20 mouse cellular contexts compared by ENCODE assay signal in genomic region chr11:117982426-117982825, GRCm38 (mm10). TPM values are rescaled to one million over a fixed set of nuclear protein-coding genes. Genes with fewer than 3 reads are reported as not detected.
DNase-seq lines count a peak whose midpoint lies in the region; ATAC-seq and TF ChIP-seq lines count a peak whose summit lies in the region.
"Had no signal": no experiment of that assay in that cellular context is flagged by ENCODE, and none has a peak within 500 bp of the region (broad histone marks: within the 10 kb centered on the region; RNA-seq: fewer than 3 reads in every experiment).

No protein-coding gene starts in this region.

- no peak for TF ChIP-seq POLR2A in liver, adult 2 months (IDR thresholded peaks at IDR 0.05; ENCODE audit: extremely low read depth, insufficient read depth, low read length)

- H3K36me3 ChIP-seq in liver, adult 2 months (ENCODE audit: control insufficient read depth, insufficient read depth, low read length), result no peaks in the 10 kb centered on the region
- no peaks in the 10 kb centered on the region for H3K36me3 ChIP-seq in liver, embryonic 12.5 days
- H3K36me3 ChIP-seq: embryonic facial prominence, embryonic 12.5 days; forebrain, embryonic 12.5 days; hindbrain, embryonic 13.5 days; limb, embryonic 13.5 days; midbrain, embryonic 15.5 days; neural tube, embryonic 12.5 days had no signal

- WGBS in liver, adult 2 months, result 81% methylated on average over 5 of the region's 5 CpGs
- WGBS in liver, embryonic 12.5 days (ENCODE audit: insufficient replicate concordance), result 45% methylated on average over 5 of the region's 5 CpGs

- ATAC-seq in liver, embryonic 12.5 days, result no peak
- ATAC-seq: inflammation-experienced regulatory T-cells, adult 6 months; midbrain, embryonic 15.5 days had no signal

- no peaks in the 10 kb centered on the region for H3K27me3 ChIP-seq in liver, adult 2 months (ENCODE audit: control insufficient read depth, insufficient read depth, low read length)
- H3K27me3 ChIP-seq in liver, embryonic 12.5 days (replicated peaks), result peaks cover 11% of the 10 kb centered on the region; the same call in 1 of the 2 replicates
- H3K27me3 ChIP-seq: embryonic facial prominence, embryonic 12.5 days; hindbrain, embryonic 13.5 days; midbrain, embryonic 15.5 days; neural tube, embryonic 12.5 days had no signal

- peaks cover 5% of the 10 kb centered on the region; the same call in 1 of the 2 replicates for H3K4me1 ChIP-seq in liver, adult 2 months (ENCODE audit: control insufficient read depth, insufficient read depth, low read length)
- H3K4me1 ChIP-seq in liver, embryonic 12.5 days, result peaks cover 12% of the 10 kb centered on the region

- no peak overlapping the region for H3K9ac ChIP-seq in liver, adult 2 months (ENCODE audit: low read depth, low read length)
- H3K9ac ChIP-seq in liver, embryonic 12.5 days, result no peak overlapping the region
- H3K9ac ChIP-seq: embryonic facial prominence, embryonic 12.5 days; forebrain, embryonic 12.5 days; hindbrain, embryonic 13.5 days; limb, embryonic 13.5 days; liver, embryonic 14.5 days; midbrain, embryonic 15.5 days; neural tube, embryonic 12.5 days had no signal

- 0 out of 2 replicates have a peak overlapping the region, but pooled peaks have one; percentile 8 for H3K27ac ChIP-seq in liver, adult 2 months (replicated peaks; ENCODE audit: insufficient read depth, low read depth, low read length)
- no peak overlapping the region for H3K27ac ChIP-seq in liver, embryonic 12.5 days
- H3K27ac ChIP-seq: embryonic facial prominence, embryonic 12.5 days; forebrain, embryonic 12.5 days; gastrocnemius, adult 2 months; hindbrain, embryonic 13.5 days; kidney, postnatal 0 days; limb, embryonic 13.5 days; liver, embryonic 14.5 days; midbrain, embryonic 15.5 days; neural tube, embryonic 12.5 days had no signal

- no peak overlapping the region for H3K4me2 ChIP-seq in liver, embryonic 12.5 days
- H3K4me2 ChIP-seq: embryonic facial prominence, embryonic 12.5 days; forebrain, embryonic 12.5 days; hindbrain, embryonic 13.5 days; limb, embryonic 13.5 days; midbrain, embryonic 15.5 days; neural tube, embryonic 12.5 days had no signal

- no peak for TF ChIP-seq CTCF in liver, adult 2 months (IDR thresholded peaks at IDR 0.05; ENCODE audit: low read depth, low read length)

- no peaks in the 10 kb centered on the region for H3K9me3 ChIP-seq in liver, embryonic 12.5 days (replicated peaks)
- H3K9me3 ChIP-seq: embryonic facial prominence, embryonic 12.5 days; forebrain, embryonic 12.5 days; hindbrain, embryonic 13.5 days; limb, embryonic 13.5 days; midbrain, embryonic 15.5 days; neural tube, embryonic 12.5 days had no signal

- DNase-seq in adrenal gland, postnatal 14 days, result peak; percentile 61
- DNase-seq in adrenal gland, adult 18-20 months (ENCODE audit: low spot score in 2 of 2), result no peak
- no peak for DNase-seq in liver, adult 2 months (ENCODE audit: extremely low read depth, low read depth, low spot score)
- peak; percentile 40 to 72 for DNase-seq in kidney, postnatal 25 days
- DNase-seq in embryo, embryonic 11 days, result no peak
- DNase-seq in thymus, postnatal 14 days, result no peak
- DNase-seq: cerebellum, adult 11-12 months; cerebellum, postnatal 14 days; gastrocnemius, adult 2 months; right cerebral cortex, postnatal 14 days had no signal

- no peaks in the 10 kb centered on the region for H3K79me2 ChIP-seq in liver, adult 2 months (ENCODE audit: control insufficient read depth, insufficient read depth, low read length)

- no peak overlapping the region for H3K4me3 ChIP-seq in liver, adult 2 months (ENCODE audit: insufficient read depth, low read depth, low read length)
- H3K4me3 ChIP-seq in liver, embryonic 12.5 days, result no peak overlapping the region
- H3K4me3 ChIP-seq: embryonic facial prominence, embryonic 12.5 days; forebrain, embryonic 12.5 days; gastrocnemius, adult 2 months; hindbrain, embryonic 13.5 days; limb, embryonic 13.5 days; midbrain, embryonic 15.5 days; neural tube, embryonic 12.5 days had no signal

RNA-seq across cellular contexts. Expression of gene Pgs1, which starts 3.7 kb away (rescaled TPM):
- 32.9 and 39.2 TPM in 2 replicates for total RNA-seq in adrenal gland, postnatal 14 days (2021)
- 10 to 100 TPM; 47.8 to 65.5 TPM for total RNA-seq in adrenal gland, adult 18-20 months (2021)
- total RNA-seq in liver, adult 2 months (2014; rRNA removed), result 4.7 and 5.0 TPM in 2 replicates
- polyA plus RNA-seq in liver, adult 2 months (2012; rRNA removed), result 17.8 and 22.1 TPM in 2 replicates
- 26.4 and 29.6 TPM in 2 replicates for polyA plus RNA-seq in liver, embryonic 12.5 days (2016; fragmentation: Nextera tagmentation; extraction: Ambion mirVana)

RNA-seq across cellular contexts. Expression of gene Socs3, which starts 12.6 kb away (rescaled TPM):
- 4.8 and 6.5 TPM in 2 replicates for total RNA-seq in adrenal gland, postnatal 14 days (2021)
- 1 to 10 TPM; 4.2 to 5.6 TPM for total RNA-seq in adrenal gland, adult 18-20 months (2021)
- 2.0 and 2.4 TPM in 2 replicates for total RNA-seq in liver, adult 2 months (2014; rRNA removed)
- polyA plus RNA-seq in liver, adult 2 months (2012; rRNA removed), result 4.0 and 7.5 TPM in 2 replicates
- 8.6 and 9.8 TPM in 2 replicates for polyA plus RNA-seq in liver, embryonic 12.5 days (2016; fragmentation: Nextera tagmentation; extraction: Ambion mirVana)

Comparison
In these comparisons a context has a peak if more than half of its experiments do, and no peak if none do; other contexts are left out.
1. DNase-seq: peak in adrenal gland, postnatal 14 days (single experiment) and kidney, postnatal 25 days (2 of 2); none in adrenal gland, adult 18-20 months (0 of 2), liver, adult 2 months (single experiment), embryo, embryonic 11 days (single experiment) and thymus, postnatal 14 days (single experiment).